Mouse (Mus musculus): ENCODE results near the gene Hspg2. TPM values are rescaled to one million over a fixed set of nuclear protein-coding genes. Genes with fewer than 3 reads are reported as not detected.

The Hspg2 gene
- polyA plus RNA-seq, 1 experiment, result 0.26 TPM

- H3K4me1 ChIP-seq (ENCODE audit: control insufficient read depth), result peaks cover 11% of the 10 kb centered on the region
- H3K9me3 ChIP-seq (ENCODE audit: control insufficient read depth, low read length), result no peaks in the 10 kb centered on the region
Measured at GRCm38 (mm10) chr4:137476065-137476760, 7.6 kb downstream of the Hspg2 start.

GRCm38 (mm10) chr4:137476761-137477237 is 8.2 kb downstream of the Hspg2 start:
- Histone ChIP-seq H3K4me3 (replicated peaks) (no peak overlapping the region), H3K9me3 (ENCODE audit: control insufficient read depth, low read length) (no peaks in the 10 kb centered on the region), H3K36me3 (ENCODE audit: control insufficient read depth) (no peaks in the 10 kb centered on the region), H3K4me1 (ENCODE audit: control insufficient read depth) (peaks cover 11% of the 10 kb centered on the region), H3K27me3 (ENCODE audit: control insufficient read depth) (no peaks in the 10 kb centered on the region; the same call in 1 of the 2 replicates)
- no peak for TF ChIP-seq TAL1 (IDR thresholded peaks at IDR 0.05; ENCODE audit: low read length)
- no peak for TF ChIP-seq GATA1 (IDR thresholded peaks at IDR 0.05; ENCODE audit: low read length)

More at GRCm38 (mm10) chr4:137476065-137476760, 7.6 kb downstream of the Hspg2 start:
- Histone ChIP-seq H3K36me3 (ENCODE audit: control insufficient read depth) (no peaks in the 10 kb centered on the region), H3K4me3 (replicated peaks) (no peak overlapping the region), H3K27me3 (ENCODE audit: control insufficient read depth) (no peaks in the 10 kb centered on the region; the same call in 1 of the 2 replicates)
- TF ChIP-seq TAL1 (IDR thresholded peaks at IDR 0.05; ENCODE audit: low read length), result no peak
- TF ChIP-seq GATA1 (IDR thresholded peaks at IDR 0.05; ENCODE audit: low read length), result no peak

- Histone ChIP-seq H3K4me3 (replicated peaks) (no peak overlapping the region), H3K27me3 (ENCODE audit: control insufficient read depth) (no peaks in the 10 kb centered on the region; the same call in 1 of the 2 replicates), H3K9me3 (ENCODE audit: control insufficient read depth, low read length) (no peaks in the 10 kb centered on the region), H3K36me3 (ENCODE audit: control insufficient read depth) (no peaks in the 10 kb centered on the region), H3K4me1 (ENCODE audit: control insufficient read depth) (peaks cover 11% of the 10 kb centered on the region)
- TF ChIP-seq TAL1 (IDR thresholded peaks at IDR 0.05; ENCODE audit: low read length) (no peak), GATA1 (IDR thresholded peaks at IDR 0.05; ENCODE audit: low read length) (no peak)
Measured at GRCm38 (mm10) chr4:137477611-137478010, 9.0 kb downstream of the Hspg2 start.

GRCm38 (mm10) chr4:137478306-137478705 is 9.7 kb downstream of the Hspg2 start:
- Histone ChIP-seq H3K36me3 (ENCODE audit: control insufficient read depth) (no peaks in the 10 kb centered on the region), H3K4me1 (ENCODE audit: control insufficient read depth) (peaks cover 11% of the 10 kb centered on the region), H3K27me3 (ENCODE audit: control insufficient read depth) (no peaks in the 10 kb centered on the region; the same call in 1 of the 2 replicates)

GRCm38 (mm10) chr4:137479757-137480156 is 11.2 kb downstream of the Hspg2 start:
- Histone ChIP-seq H3K9me3 (ENCODE audit: control insufficient read depth, low read length) (no peaks in the 10 kb centered on the region), H3K4me3 (replicated peaks) (no peak overlapping the region), H3K36me3 (ENCODE audit: control insufficient read depth) (no peaks in the 10 kb centered on the region), H3K4me1 (ENCODE audit: control insufficient read depth) (peaks cover 24% of the 10 kb centered on the region), H3K27me3 (ENCODE audit: control insufficient read depth) (no peaks in the 10 kb centered on the region; the same call in 1 of the 2 replicates)
- no peak for TF ChIP-seq TAL1 (IDR thresholded peaks at IDR 0.05; ENCODE audit: low read length)
- no peak for TF ChIP-seq GATA1 (IDR thresholded peaks at IDR 0.05; ENCODE audit: low read length)

More at GRCm38 (mm10) chr4:137478306-137478705, 9.7 kb downstream of the Hspg2 start:
- Histone ChIP-seq H3K4me3 (replicated peaks) (no peak overlapping the region), H3K9me3 (ENCODE audit: control insufficient read depth, low read length) (no peaks in the 10 kb centered on the region)
- TF ChIP-seq TAL1 (IDR thresholded peaks at IDR 0.05; ENCODE audit: low read length), result no peak
- TF ChIP-seq GATA1 (IDR thresholded peaks at IDR 0.05; ENCODE audit: low read length), result no peak

- Histone ChIP-seq H3K9me3 (ENCODE audit: control insufficient read depth, low read length) (no peaks in the 10 kb centered on the region), H3K4me1 (ENCODE audit: control insufficient read depth) (peaks cover 25% of the 10 kb centered on the region), H3K36me3 (ENCODE audit: control insufficient read depth) (no peaks in the 10 kb centered on the region), H3K4me3 (replicated peaks) (no peak overlapping the region), H3K27me3 (ENCODE audit: control insufficient read depth) (no peaks in the 10 kb centered on the region; the same call in 1 of the 2 replicates)
- TF ChIP-seq GATA1 (IDR thresholded peaks at IDR 0.05; ENCODE audit: low read length) (no peak), TAL1 (IDR thresholded peaks at IDR 0.05; ENCODE audit: low read length) (no peak)
Measured at GRCm38 (mm10) chr4:137480191-137480992, 11.8 kb downstream of the Hspg2 start.

GRCm38 (mm10) chr4:137480993-137481340 is 12.4 kb downstream of the Hspg2 start:
- H3K27me3 ChIP-seq (ENCODE audit: control insufficient read depth), result no peaks in the 10 kb centered on the region; the same call in 1 of the 2 replicates
- peaks cover 26% of the 10 kb centered on the region for H3K4me1 ChIP-seq (ENCODE audit: control insufficient read depth)
- TF ChIP-seq GATA1 (IDR thresholded peaks at IDR 0.05; ENCODE audit: low read length) (no peak), TAL1 (IDR thresholded peaks at IDR 0.05; ENCODE audit: low read length) (no peak)
- no peak overlapping the region for H3K4me3 ChIP-seq (replicated peaks)
- H3K36me3 ChIP-seq (ENCODE audit: control insufficient read depth), result no peaks in the 10 kb centered on the region
- no peaks in the 10 kb centered on the region for H3K9me3 ChIP-seq (ENCODE audit: control insufficient read depth, low read length)

- H3K36me3 ChIP-seq (ENCODE audit: control insufficient read depth), result no peaks in the 10 kb centered on the region
- H3K4me3 ChIP-seq (replicated peaks), result no peak overlapping the region
- no peaks in the 10 kb centered on the region for H3K9me3 ChIP-seq (ENCODE audit: control insufficient read depth, low read length)
- no peak for TF ChIP-seq GATA1 (IDR thresholded peaks at IDR 0.05; ENCODE audit: low read length)
- no peaks in the 10 kb centered on the region; the same call in 1 of the 2 replicates for H3K27me3 ChIP-seq (ENCODE audit: control insufficient read depth)
- H3K4me1 ChIP-seq (ENCODE audit: control insufficient read depth), result peaks cover 28% of the 10 kb centered on the region
Measured at GRCm38 (mm10) chr4:137481381-137482030, 12.9 kb downstream of the Hspg2 start.
